Mouse (Mus musculus) WW6 (cell line): ENCODE measurements around the gene Wnt11.

ENCODE experiments used
- DNase-seq: peaks from one replicate; pipeline ENCODE4 v3.0.0-alpha.2; 2013; ENCODE audit warnings: low read depth, low spot score

Wnt11 gene

DNA sequence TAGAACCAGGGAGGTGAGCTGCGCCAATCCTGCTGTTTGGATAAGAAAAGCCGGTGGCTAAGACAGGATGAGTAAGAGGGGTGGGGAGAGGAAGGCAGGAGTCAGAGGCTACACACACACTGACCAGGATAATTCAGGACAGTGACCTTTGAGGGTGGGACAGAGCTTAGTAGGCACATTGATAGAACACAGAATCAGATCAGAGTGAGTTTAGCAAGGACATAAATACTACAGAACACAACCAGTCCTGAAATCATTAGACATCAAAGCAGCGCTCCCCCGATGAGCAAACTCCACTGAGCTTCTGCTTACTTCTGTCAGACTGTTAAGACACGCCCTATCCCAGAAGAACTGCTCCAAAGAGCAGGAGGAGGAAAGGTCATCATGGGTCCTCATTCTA lies 69.0 kb downstream of the Wnt11 start:
- no peak for DNase-seq
